Comparison of ENCODE assay signal across 8 mouse cellular contexts in the genomic region with DNA sequence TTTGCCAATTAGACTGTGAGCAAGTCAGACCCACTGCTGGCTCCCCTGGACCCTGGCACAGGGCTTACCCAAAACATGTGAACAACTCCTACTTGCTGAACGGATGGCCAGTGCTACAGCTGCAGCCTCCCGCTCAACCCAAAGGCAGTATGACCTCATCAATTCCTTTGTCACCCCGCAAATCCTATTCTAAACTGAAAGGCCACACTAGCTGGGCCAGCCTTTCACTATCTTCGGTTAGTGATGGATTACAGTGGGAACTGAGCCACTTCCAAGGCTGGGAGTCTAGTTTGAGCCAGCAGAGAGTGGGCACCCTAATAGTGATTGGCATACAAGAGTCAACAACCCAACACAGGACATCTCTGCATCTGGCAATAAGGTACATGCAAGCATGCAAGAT. TPM values are rescaled to one million over a fixed set of nuclear protein-coding genes. Genes with fewer than 3 reads are reported as not detected.
DNase-seq lines count a peak whose midpoint lies in the region; TF ChIP-seq lines count a peak whose summit lies in the region.

No protein-coding gene starts in this region.

- WGBS in macrophage (ENCODE audit: missing documents): 2% methylated on average over 4 of the region's 4 CpGs

- TF ChIP-seq POLR2A in cortical plate, adult 2 months (IDR thresholded peaks at IDR 0.05; ENCODE audit: extremely low read depth, insufficient read depth, low read length): no peak

- H3K4me1 ChIP-seq in cortical plate, adult 2 months (ENCODE audit: control insufficient read depth, insufficient read depth, low read length): peaks cover 6% of the 10 kb centered on the region; the same call in 1 of the 2 replicates

- H3K27ac ChIP-seq in cortical plate, adult 2 months (ENCODE audit: insufficient read depth, low read length): no peak overlapping the region
- H3K27ac ChIP-seq in macrophage: peak overlapping the region; percentile 57

- H3K79me3 ChIP-seq in C2C12 (ENCODE audit: low read depth): peaks cover 46% of the 10 kb centered on the region

- H3K27me3 ChIP-seq in C2C12 (ENCODE audit: control insufficient read depth, insufficient read depth, insufficient read length): no peaks in the 10 kb centered on the region

- TF ChIP-seq CTCF in C2C12 (IDR thresholded peaks at IDR 0.05; ENCODE audit: control insufficient read depth, insufficient read depth, insufficient read length): no peak
- TF ChIP-seq CTCF in cortical plate, adult 2 months (IDR thresholded peaks at IDR 0.05; ENCODE audit: extremely low read depth, insufficient read depth, low read length): no peak

- H3ac ChIP-seq in C2C12 (ENCODE audit: control insufficient read depth, insufficient read length, low read depth): peak overlapping the region; percentile 87

- H3K79me2 ChIP-seq in C2C12 (ENCODE audit: control insufficient read depth, insufficient read depth) (peaks cover 57% of the 10 kb centered on the region), macrophage (ENCODE audit: inconsistent target) (peaks cover 51% of the 10 kb centered on the region)

- peak; percentile 5 to 12 for DNase-seq in cerebellum, adult 18-20 months
- DNase-seq in cerebellum, postnatal 25 days: no peak
- DNase-seq in heart, postnatal 10 days: peak; percentile 18 to 31
- peak; percentile 14 for DNase-seq in thymus, postnatal 4 days
- DNase-seq in frontal cortex, adult 2 months (ENCODE audit: extremely low spot score in 1 of 2, low spot score in 1 of 2): no peak

- peaks cover 36% of the 10 kb centered on the region for H3K36me3 ChIP-seq in C2C12 (ENCODE audit: control insufficient read depth, insufficient read depth)
- H3K36me3 ChIP-seq in macrophage (ENCODE audit: inconsistent target): peaks cover 17% of the 10 kb centered on the region

- intact Hi-C loops in heart, postnatal 10 days (cut with DNase I): no loop called here

- H3K4me3 ChIP-seq in C2C12 (ENCODE audit: insufficient read depth, poor library complexity, severe bottlenecking) (peak overlapping the region; percentile 87), macrophage (ENCODE audit: inconsistent target) (peak overlapping the region; percentile 74)
- peak overlapping the region; percentile 75 for H3K4me3 ChIP-seq in cortical plate, adult 2 months (ENCODE audit: insufficient read depth, low read length)

TF ChIP-seq in C2C12, 6 proteins besides CTCF, POLR2A, EP300 and RAD21:
- TF ChIP-seq FOSL1 (IDR thresholded peaks at IDR 0.05; ENCODE audit: insufficient read depth, low read length, poor library complexity, severe bottlenecking): no peak
- TF ChIP-seq MYOG (IDR thresholded peaks at IDR 0.05; ENCODE audit: control insufficient read depth, extremely low read depth, insufficient read length): no peak
- TF ChIP-seq USF1 (IDR thresholded peaks at IDR 0.05; ENCODE audit: low read depth): no peak
TF ChIP-seq in C2C12: peak in this region for 0.

RNA-seq across cellular contexts. Expression of a gene that starts 0.9 kb away (rescaled TPM):
- 22.0 TPM for polyA plus RNA-seq in C2C12 (2012; fragmentation: generic; extraction: Trizol)
- polyA plus RNA-seq in cortical plate, adult 2 months (2012; rRNA removed): 36.3 and 40.9 TPM in 2 replicates
- total RNA-seq in heart, postnatal 10 days (2021): 10 to 100 TPM; 26.0 to 27.2 TPM
- 100 to 1,000 TPM in 2 of 26 experiments, 10 to 100 TPM in 24; 19.3 to 114 (median 65.8) TPM for total RNA-seq in macrophage (2018; cell fraction: chromatin; rRNA removed)
- total RNA-seq in macrophage (2018; cell fraction: cytosol; rRNA removed): 10 to 100 TPM in 12 of 26 experiments, 1 to 10 TPM in 14; 5.0 to 15.1 (median 9.8) TPM
- 10 to 100 TPM; 13.9 to 81.3 (median 31.8) TPM for total RNA-seq in macrophage (2018; cell fraction: nucleus; rRNA removed)
- polyA plus RNA-seq in macrophage (2018): 11.3 to 17.8 TPM (median 12.9 TPM) in 3 replicates
- 48.4 and 49.4 TPM in 2 replicates for polyA plus RNA-seq in frontal cortex, adult 2 months (2012; rRNA removed)

RNA-seq across cellular contexts. Expression of a gene that starts 30.0 kb away (rescaled TPM):
- polyA plus RNA-seq in C2C12 (2012; fragmentation: generic; extraction: Trizol): 0.46 TPM
- polyA plus RNA-seq in cortical plate, adult 2 months (2012; rRNA removed): 0.36 TPM in 1 of 2 replicates, not detected in the other
- not detected for total RNA-seq in heart, postnatal 10 days (2021)
- not detected for total RNA-seq in macrophage (2018; cell fraction: chromatin; rRNA removed)
- under 1 TPM in 1 of 26 experiments, not detected in 25; 0.31 TPM for total RNA-seq in macrophage (2018; cell fraction: cytosol; rRNA removed)
- 1 to 10 TPM in 1 of 26 experiments, not detected in 25; 2.6 TPM for total RNA-seq in macrophage (2018; cell fraction: nucleus; rRNA removed)
- polyA plus RNA-seq in macrophage (2018): not detected in 3 replicates
- polyA plus RNA-seq in frontal cortex, adult 2 months (2012; rRNA removed): 0.55 TPM in 1 of 2 replicates, not detected in the other

RNA-seq across cellular contexts. Expression of a gene that starts 39.6 kb away (rescaled TPM):
- polyA plus RNA-seq in C2C12 (2012; fragmentation: generic; extraction: Trizol) (422 TPM), macrophage (2018) (67.3 to 311 TPM (median 228 TPM) in 3 replicates)
- 92.3 and 95.1 TPM in 2 replicates for polyA plus RNA-seq in cortical plate, adult 2 months (2012; rRNA removed)
- total RNA-seq in heart, postnatal 10 days (2021): 10 to 100 TPM; 79.1 to 82.9 TPM
- 10 to 100 TPM in 25 of 26 experiments, 1 to 10 TPM in 1; 9.3 to 75.6 (median 18.2) TPM for total RNA-seq in macrophage (2018; cell fraction: chromatin; rRNA removed)
- total RNA-seq in macrophage (2018; cell fraction: cytosol; rRNA removed): 100 to 1,000 TPM in 9 of 26 experiments, 10 to 100 TPM in 17; 69.7 to 126 (median 94.2) TPM
- total RNA-seq in macrophage (2018; cell fraction: nucleus; rRNA removed): 10 to 100 TPM; 11.8 to 86.2 (median 39.3) TPM
- 108 and 116 TPM in 2 replicates for polyA plus RNA-seq in frontal cortex, adult 2 months (2012; rRNA removed)

RNA-seq across cellular contexts. Expression of a gene that starts 39.7 kb away (rescaled TPM):
- polyA plus RNA-seq in C2C12 (2012; fragmentation: generic; extraction: Trizol) (79.2 TPM), macrophage (2018) (38.8 to 85.1 TPM (median 48.0 TPM) in 3 replicates)
- 72.9 and 84.7 TPM in 2 replicates for polyA plus RNA-seq in cortical plate, adult 2 months (2012; rRNA removed)
- 10 to 100 TPM; 24.1 to 30.6 TPM for total RNA-seq in heart, postnatal 10 days (2021)
- total RNA-seq in macrophage (2018; cell fraction: chromatin; rRNA removed): 100 to 1,000 TPM in 15 of 26 experiments, 10 to 100 TPM in 11; 40.9 to 207 (median 119) TPM
- total RNA-seq in macrophage (2018; cell fraction: cytosol; rRNA removed): 10 to 100 TPM; 19.5 to 49.5 (median 40.8) TPM
- total RNA-seq in macrophage (2018; cell fraction: nucleus; rRNA removed): 100 to 1,000 TPM in 7 of 26 experiments, 10 to 100 TPM in 19; 32.2 to 191 (median 68.2) TPM
- 76.5 and 77.2 TPM in 2 replicates for polyA plus RNA-seq in frontal cortex, adult 2 months (2012; rRNA removed)

RNA-seq across cellular contexts. Expression of a gene that starts 53.2 kb away (rescaled TPM):
- polyA plus RNA-seq in C2C12 (2012; fragmentation: generic; extraction: Trizol): 37.4 TPM
- 176 and 186 TPM in 2 replicates for polyA plus RNA-seq in cortical plate, adult 2 months (2012; rRNA removed)
- total RNA-seq in heart, postnatal 10 days (2021): 10 to 100 TPM; 33.2 to 35.7 TPM
- 10 to 100 TPM in 8 of 26 experiments, 1 to 10 TPM in 18; 1.8 to 16.3 (median 7.2) TPM for total RNA-seq in macrophage (2018; cell fraction: chromatin; rRNA removed)
- 10 to 100 TPM in 9 of 26 experiments, 1 to 10 TPM in 17; 5.0 to 17.8 (median 8.7) TPM for total RNA-seq in macrophage (2018; cell fraction: cytosol; rRNA removed)
- total RNA-seq in macrophage (2018; cell fraction: nucleus; rRNA removed): 10 to 100 TPM in 12 of 26 experiments, 1 to 10 TPM in 14; 4.2 to 22.1 (median 9.6) TPM
- polyA plus RNA-seq in macrophage (2018): 6.7 to 9.5 TPM (median 8.9 TPM) in 3 replicates
- 142 and 152 TPM in 2 replicates for polyA plus RNA-seq in frontal cortex, adult 2 months (2012; rRNA removed)

Comparison
In these comparisons a context has a peak if more than half of its experiments do, and no peak if none do; other contexts are left out.
1. DNase-seq: peak in cerebellum, adult 18-20 months (2 of 2), heart, postnatal 10 days (2 of 2) and thymus, postnatal 4 days (single experiment); none in cerebellum, postnatal 25 days (0 of 2) and frontal cortex, adult 2 months (0 of 2).
2. Peak in every context shown above with its lines, with median percentiles within 50 percentile points of each other: H3K4me3 ChIP-seq.